ENCODE assay signal across 24 mouse cellular contexts in genomic region chr3:86810908-86811307, GRCm38 (mm10).
DNase-seq lines count a peak whose midpoint lies in the region; ATAC-seq and TF ChIP-seq lines count a peak whose summit lies in the region.
"Had no signal": no experiment of that assay in that cellular context is flagged by ENCODE, and none has a peak within 500 bp of the region (broad histone marks: within the 10 kb centered on the region; RNA-seq: fewer than 3 reads in every experiment).

No protein-coding gene starts in this region.

- DNase-seq in hindbrain, postnatal 0 days (ENCODE audit: low spot score) = no peak
- no peak for DNase-seq in hindbrain, embryonic 14.5 days (ENCODE audit: low spot score)
- peak; percentile 59 for DNase-seq in brain, adult 2 months (ENCODE audit: low read depth, low spot score)
- DNase-seq in adrenal gland, adult 18-20 months (ENCODE audit: low spot score in 2 of 2) = no peak
- DNase-seq: adrenal gland, adult 8-10 months; adrenal gland, postnatal 14 days; adrenal gland, postnatal 36 days; cerebellum, adult 11 months; cerebellum, adult 18-20 months; cerebellum, adult 8-10 months; cerebellum, adult 9-11 months; cerebellum, postnatal 14 days; cerebellum, postnatal 36 days; embryo, embryonic 11 days had no signal

- H3K9ac ChIP-seq in hindbrain, postnatal 0 days (replicated peaks; ENCODE audit: low read length) = no peak overlapping the region
- no peak overlapping the region for H3K9ac ChIP-seq in hindbrain, embryonic 14.5 days
- H3K9ac ChIP-seq in intestine, embryonic 16.5 days (ENCODE audit: low read depth, low read length) = no peak overlapping the region
- H3K9ac ChIP-seq in intestine, embryonic 15.5 days = no peak overlapping the region
- H3K9ac ChIP-seq: embryonic facial prominence, embryonic 13.5 days; embryonic facial prominence, embryonic 15.5 days; forebrain, embryonic 12.5 days had no signal

- peaks cover 14% of the 10 kb centered on the region for H3K36me3 ChIP-seq in hindbrain, postnatal 0 days (ENCODE audit: insufficient read depth, low read length)
- peaks cover 35% of the 10 kb centered on the region for H3K36me3 ChIP-seq in hindbrain, embryonic 14.5 days (replicated peaks; ENCODE audit: control insufficient read depth, insufficient read depth)
- H3K36me3 ChIP-seq in intestine, embryonic 16.5 days (ENCODE audit: control insufficient read depth, insufficient read depth, low read length) = no peaks in the 10 kb centered on the region
- no peaks in the 10 kb centered on the region for H3K36me3 ChIP-seq in intestine, embryonic 15.5 days
- H3K36me3 ChIP-seq: embryonic facial prominence, embryonic 15.5 days had no signal

- no peak overlapping the region for H3K4me2 ChIP-seq in hindbrain, postnatal 0 days (ENCODE audit: low read depth, low read length)
- no peak overlapping the region for H3K4me2 ChIP-seq in hindbrain, embryonic 14.5 days (replicated peaks)
- no peak overlapping the region for H3K4me2 ChIP-seq in intestine, embryonic 16.5 days (ENCODE audit: low read depth, low read length)
- H3K4me2 ChIP-seq in intestine, embryonic 15.5 days (replicated peaks) = no peak overlapping the region
- H3K4me2 ChIP-seq: embryonic facial prominence, embryonic 13.5 days; embryonic facial prominence, embryonic 15.5 days; forebrain, embryonic 12.5 days had no signal

- no peak for ATAC-seq in hindbrain, postnatal 0 days
- no peak for ATAC-seq in hindbrain, embryonic 14.5 days (ENCODE audit: low FRiP score)
- ATAC-seq in intestine, embryonic 16.5 days = no peak
- ATAC-seq in intestine, embryonic 15.5 days = no peak
- ATAC-seq: forebrain, embryonic 14.5 days; forebrain, embryonic 16.5 days had no signal

- H3K4me3 ChIP-seq in hindbrain, postnatal 0 days (ENCODE audit: low read length) = no peak overlapping the region
- H3K4me3 ChIP-seq in hindbrain, embryonic 14.5 days (replicated peaks; ENCODE audit: low read length) = no peak overlapping the region
- no peak overlapping the region for H3K4me3 ChIP-seq in intestine, embryonic 16.5 days (ENCODE audit: low read length)
- H3K4me3 ChIP-seq in intestine, embryonic 15.5 days (replicated peaks) = no peak overlapping the region
- no peak overlapping the region for H3K4me3 ChIP-seq in olfactory bulb, adult 2 months (ENCODE audit: insufficient read depth, low read depth, low read length)
- H3K4me3 ChIP-seq: embryonic facial prominence, embryonic 13.5 days; embryonic facial prominence, embryonic 15.5 days; erythroblast, embryonic 14.5 days; forebrain, embryonic 10.5 days; forebrain, embryonic 12.5 days had no signal

- WGBS in hindbrain, postnatal 0 days = 72% methylated on average over 5 of the region's 5 CpGs
- 88% methylated on average over 5 of the region's 5 CpGs for WGBS in hindbrain, embryonic 14.5 days
- 89% methylated on average over 5 of the region's 5 CpGs for WGBS in intestine, embryonic 16.5 days
- 89% methylated on average over 5 of the region's 5 CpGs for WGBS in intestine, embryonic 15.5 days
- WGBS in olfactory bulb, adult 2 months = 42% methylated on average over 5 of the region's 5 CpGs

- 0 out of 2 replicates have a peak overlapping the region, but pooled peaks have one; percentile 32 for H3K27ac ChIP-seq in hindbrain, postnatal 0 days
- no peak overlapping the region for H3K27ac ChIP-seq in hindbrain, embryonic 14.5 days
- H3K27ac ChIP-seq in intestine, embryonic 16.5 days (ENCODE audit: low read length) = peak overlapping the region; percentile 68; the same call in 1 of the 2 replicates
- no peak overlapping the region for H3K27ac ChIP-seq in intestine, embryonic 15.5 days
- peak overlapping the region; percentile 35 for H3K27ac ChIP-seq in olfactory bulb, adult 2 months (ENCODE audit: insufficient read depth, low read depth, low read length)
- H3K27ac ChIP-seq: embryonic facial prominence, embryonic 13.5 days; embryonic facial prominence, embryonic 15.5 days; forebrain, embryonic 10.5 days had no signal

- no peaks in the 10 kb centered on the region for H3K27me3 ChIP-seq in hindbrain, postnatal 0 days (ENCODE audit: insufficient read depth, low read length)
- H3K27me3 ChIP-seq in hindbrain, embryonic 14.5 days (ENCODE audit: control insufficient read depth, insufficient read depth, low read length) = no peaks in the 10 kb centered on the region
- H3K27me3 ChIP-seq in intestine, embryonic 16.5 days (replicated peaks; ENCODE audit: control insufficient read depth, insufficient read depth, low read length) = no peaks in the 10 kb centered on the region
- no peaks in the 10 kb centered on the region for H3K27me3 ChIP-seq in intestine, embryonic 15.5 days (replicated peaks)
- H3K27me3 ChIP-seq: embryonic facial prominence, embryonic 13.5 days; embryonic facial prominence, embryonic 15.5 days; forebrain, embryonic 12.5 days had no signal

- H3K4me1 ChIP-seq in hindbrain, postnatal 0 days (ENCODE audit: insufficient read depth, low read length) = 0 out of 2 replicates have a peak, but pooled peaks cover 12% of the 10 kb centered on the region
- H3K4me1 ChIP-seq in hindbrain, embryonic 14.5 days (replicated peaks; ENCODE audit: control insufficient read depth, insufficient read depth, low read length) = no peaks in the 10 kb centered on the region
- H3K4me1 ChIP-seq in intestine, embryonic 16.5 days (ENCODE audit: control insufficient read depth, insufficient read depth, low read length) = 0 out of 2 replicates have a peak, but pooled peaks cover 2% of the 10 kb centered on the region
- H3K4me1 ChIP-seq in intestine, embryonic 15.5 days (replicated peaks) = peaks cover 4% of the 10 kb centered on the region; the same call in 1 of the 2 replicates
- H3K4me1 ChIP-seq in olfactory bulb, adult 2 months (ENCODE audit: control insufficient read depth, insufficient read depth, low read length) = peaks cover 19% of the 10 kb centered on the region
- H3K4me1 ChIP-seq: embryonic facial prominence, embryonic 15.5 days; forebrain, embryonic 10.5 days; forebrain, embryonic 12.5 days had no signal

- no peak for TF ChIP-seq POLR2A in olfactory bulb, adult 2 months (IDR thresholded peaks at IDR 0.05; ENCODE audit: insufficient read depth, low read depth, low read length)

- H3K9me3 ChIP-seq in hindbrain, postnatal 0 days (ENCODE audit: low read length) = no peaks in the 10 kb centered on the region
- no peaks in the 10 kb centered on the region for H3K9me3 ChIP-seq in hindbrain, embryonic 14.5 days (ENCODE audit: control insufficient read depth, low read length)
- H3K9me3 ChIP-seq in intestine, embryonic 16.5 days (ENCODE audit: control insufficient read depth, low read length) = no peaks in the 10 kb centered on the region
- H3K9me3 ChIP-seq in intestine, embryonic 15.5 days = no peaks in the 10 kb centered on the region
- H3K9me3 ChIP-seq: embryonic facial prominence, embryonic 13.5 days; embryonic facial prominence, embryonic 15.5 days; forebrain, embryonic 10.5 days; forebrain, embryonic 12.5 days had no signal

- TF ChIP-seq CTCF in hindbrain, postnatal 0 days (IDR thresholded peaks at IDR 0.05; ENCODE audit: low read depth) = no peak
- no peak for TF ChIP-seq CTCF in olfactory bulb, adult 2 months (IDR thresholded peaks at IDR 0.05; ENCODE audit: insufficient read depth, low read depth, low read length)

Comparison
In these comparisons a context has a peak if more than half of its experiments do, and no peak if none do; other contexts are left out.
1. H3K27ac ChIP-seq: peak in hindbrain, postnatal 0 days (single experiment), intestine, embryonic 16.5 days (single experiment) and olfactory bulb, adult 2 months (single experiment); none in hindbrain, embryonic 14.5 days (single experiment) and intestine, embryonic 15.5 days (single experiment).